Mouse (Mus musculus): ENCODE measurements around the gene Nhlrc4. TPM values are rescaled to one million over a fixed set of nuclear protein-coding genes. Genes with fewer than 3 reads are reported as not detected.

Nhlrc4 gene
- polyA plus RNA-seq, 1 experiment from 2014 or later = not detected

GRCm38 (mm10) chr17:25956631-25957030 lies 11.9 kb upstream of the Nhlrc4 start:
- WGBS = 76% methylated on average over 7 of the region's 7 CpGs
- no peak for DNase-seq
- no peak overlapping the region for H3K27ac ChIP-seq (ENCODE audit: low read depth)
- peaks cover 21% of the 10 kb centered on the region for H3K27me3 ChIP-seq (ENCODE audit: insufficient read depth, low read length)
- H3K4me2 ChIP-seq = no peak overlapping the region
- no peaks in the 10 kb centered on the region for H3K9me3 ChIP-seq (ENCODE audit: low read depth, low read length)
- H3K4me3 ChIP-seq (ENCODE audit: low read depth, low read length) = no peak overlapping the region
- H3K4me1 ChIP-seq (ENCODE audit: insufficient read depth) = no peaks in the 10 kb centered on the region
- H3K36me3 ChIP-seq (ENCODE audit: insufficient read depth) = peaks cover 44% of the 10 kb centered on the region
- TF ChIP-seq CTCF (IDR thresholded peaks at IDR 0.05; ENCODE audit: low read depth) = no peak
- no peak overlapping the region for H3K9ac ChIP-seq
- no peak for ATAC-seq (ENCODE audit: insufficient read depth)

- 69% methylated on average over 7 of the region's 7 CpGs for WGBS
- Histone ChIP-seq H3K4me3 (ENCODE audit: low read depth, low read length) (no peak overlapping the region), H3K4me1 (ENCODE audit: insufficient read depth) (no peaks in the 10 kb centered on the region), H3K9me3 (ENCODE audit: low read depth, low read length) (no peaks in the 10 kb centered on the region), H3K9ac (no peak overlapping the region), H3K27ac (ENCODE audit: low read depth) (no peak overlapping the region), H3K4me2 (no peak overlapping the region), H3K27me3 (ENCODE audit: insufficient read depth, low read length) (peaks cover 25% of the 10 kb centered on the region), H3K36me3 (ENCODE audit: insufficient read depth) (peaks cover 40% of the 10 kb centered on the region)
- no peak for TF ChIP-seq CTCF (IDR thresholded peaks at IDR 0.05; ENCODE audit: low read depth)
- no peak for DNase-seq
- ATAC-seq (ENCODE audit: insufficient read depth) = no peak
Observed at GRCm38 (mm10) chr17:25956201-25956600, 11.4 kb upstream of the Nhlrc4 start.

- ATAC-seq (ENCODE audit: insufficient read depth) (no peak), DNase-seq (no peak)
- Histone ChIP-seq H3K9me3 (ENCODE audit: low read depth, low read length) (no peaks in the 10 kb centered on the region), H3K4me2 (no peak overlapping the region), H3K27me3 (ENCODE audit: insufficient read depth, low read length) (peaks cover 29% of the 10 kb centered on the region), H3K4me3 (ENCODE audit: low read depth, low read length) (no peak overlapping the region), H3K4me1 (ENCODE audit: insufficient read depth) (no peaks in the 10 kb centered on the region), H3K9ac (no peak overlapping the region), H3K27ac (ENCODE audit: low read depth) (no peak overlapping the region), H3K36me3 (ENCODE audit: insufficient read depth) (peaks cover 37% of the 10 kb centered on the region)
- TF ChIP-seq CTCF (IDR thresholded peaks at IDR 0.05; ENCODE audit: low read depth) = no peak
- whole genome bisulfite sequencing = 53% methylated on average over 3 of the region's 3 CpGs
Observed at GRCm38 (mm10) chr17:25955736-25956135, 11.0 kb upstream of the Nhlrc4 start.

GRCm38 (mm10) chr17:25954671-25955070 lies 9.9 kb upstream of the Nhlrc4 start:
- WGBS = 67% methylated on average over 2 of the region's 2 CpGs
- Histone ChIP-seq H3K27ac (ENCODE audit: low read depth) (no peak overlapping the region), H3K9ac (no peak overlapping the region), H3K36me3 (ENCODE audit: insufficient read depth) (peaks cover 26% of the 10 kb centered on the region), H3K4me3 (ENCODE audit: low read depth, low read length) (no peak overlapping the region), H3K4me1 (ENCODE audit: insufficient read depth) (no peaks in the 10 kb centered on the region), H3K27me3 (ENCODE audit: insufficient read depth, low read length) (peaks cover 40% of the 10 kb centered on the region), H3K9me3 (ENCODE audit: low read depth, low read length) (no peaks in the 10 kb centered on the region), H3K4me2 (no peak overlapping the region)
- ATAC-seq (ENCODE audit: insufficient read depth) (no peak), DNase-seq (no peak)
- no peak for TF ChIP-seq CTCF (IDR thresholded peaks at IDR 0.05; ENCODE audit: low read depth)

GRCm38 (mm10) chr17:25953161-25953560 lies 8.4 kb upstream of the Nhlrc4 start:
- H3K4me1 ChIP-seq (ENCODE audit: insufficient read depth) = no peaks in the 10 kb centered on the region
- DNase-seq = no peak
- no peak overlapping the region for H3K27ac ChIP-seq (ENCODE audit: low read depth)
- no peak overlapping the region for H3K9ac ChIP-seq
- H3K4me3 ChIP-seq (ENCODE audit: low read depth, low read length) = no peak overlapping the region
- ATAC-seq (ENCODE audit: insufficient read depth) = no peak
- peaks cover 13% of the 10 kb centered on the region for H3K36me3 ChIP-seq (ENCODE audit: insufficient read depth)
- 74% methylated on average over 5 of the region's 5 CpGs for WGBS
- H3K27me3 ChIP-seq (ENCODE audit: insufficient read depth, low read length) = peaks cover 40% of the 10 kb centered on the region
- H3K9me3 ChIP-seq (ENCODE audit: low read depth, low read length) = no peaks in the 10 kb centered on the region
- TF ChIP-seq CTCF (IDR thresholded peaks at IDR 0.05; ENCODE audit: low read depth) = no peak
- no peak overlapping the region for H3K4me2 ChIP-seq

- peak; percentile 43 for DNase-seq
- Histone ChIP-seq H3K9ac (peak within 1 kb of the TSS; percentile 0; the same call in 1 of the 2 replicates), H3K4me1 (ENCODE audit: insufficient read depth) (no peaks in the 10 kb centered on the region), H3K27me3 (ENCODE audit: insufficient read depth, low read length) (peaks cover 40% of the 10 kb centered on the region), H3K4me2 (peak within 1 kb of the TSS; percentile 74), H3K36me3 (ENCODE audit: insufficient read depth) (0 out of 2 replicates have a peak, but pooled peaks cover 2% of the 10 kb centered on the region), H3K9me3 (ENCODE audit: low read depth, low read length) (no peaks in the 10 kb centered on the region), H3K27ac (ENCODE audit: low read depth) (no peak within 1 kb of the TSS), H3K4me3 (ENCODE audit: low read depth, low read length) (peak within 1 kb of the TSS; percentile 41)
- no peak for TF ChIP-seq CTCF (IDR thresholded peaks at IDR 0.05; ENCODE audit: low read depth)
- 0 out of 2 replicates have a peak, but pooled peaks have one; percentile 35 for ATAC-seq (ENCODE audit: insufficient read depth)
- 1% methylated on average over 57 of the region's 58 CpGs for WGBS
Observed at GRCm38 (mm10) chr17:25951803-25952623, 7.3 kb upstream of the Nhlrc4 start, which contains the start of gene A930017K11Rik. Gene A930017K11Rik, minus strand, starts transcription at chr17:25952565.

GRCm38 (mm10) chr17:25951225-25951802 lies 6.6 kb upstream of the Nhlrc4 start:
- peak overlapping the region; percentile 0; the same call in 1 of the 2 replicates for H3K9ac ChIP-seq
- TF ChIP-seq CTCF (IDR thresholded peaks at IDR 0.05; ENCODE audit: low read depth) = no peak
- peaks cover 40% of the 10 kb centered on the region for H3K27me3 ChIP-seq (ENCODE audit: insufficient read depth, low read length)
- H3K4me1 ChIP-seq (ENCODE audit: insufficient read depth) = no peaks in the 10 kb centered on the region
- peak overlapping the region; percentile 74 for H3K4me2 ChIP-seq
- no peaks in the 10 kb centered on the region for H3K36me3 ChIP-seq (ENCODE audit: insufficient read depth)
- H3K9me3 ChIP-seq (ENCODE audit: low read depth, low read length) = no peaks in the 10 kb centered on the region
- peak; percentile 18; the same call in 1 of the 2 replicates for ATAC-seq (ENCODE audit: insufficient read depth)
- H3K27ac ChIP-seq (ENCODE audit: low read depth) = no peak overlapping the region
- peak; percentile 32 for DNase-seq
- WGBS = under 1% methylated on average over 33 of the region's 33 CpGs
- peak overlapping the region; percentile 41 for H3K4me3 ChIP-seq (ENCODE audit: low read depth, low read length)
